In the genomic region with DNA sequence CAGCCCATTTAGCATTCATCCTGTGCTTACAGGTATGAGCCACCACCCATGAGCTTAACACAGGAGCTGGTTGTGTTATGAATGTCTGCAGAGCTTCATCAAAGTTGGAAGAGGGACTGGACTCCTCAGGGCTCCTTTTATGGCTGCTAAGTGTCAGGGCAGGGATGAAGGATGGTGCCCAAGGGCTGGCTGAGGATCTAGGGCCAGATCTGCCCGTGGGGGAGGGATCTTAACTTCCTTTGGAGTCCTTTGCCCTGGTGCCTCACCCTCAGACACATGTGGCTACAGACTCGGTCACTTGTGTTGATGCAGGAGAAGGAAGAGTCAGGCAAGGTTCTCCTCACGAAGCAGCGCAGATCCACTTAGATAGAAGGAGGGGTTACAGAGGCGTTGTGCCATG, we compare ENCODE assay signal across 7 mouse cellular contexts. TPM values are rescaled to one million over a fixed set of nuclear protein-coding genes. Genes with fewer than 3 reads are reported as not detected.
DNase-seq lines count a peak whose midpoint lies in the region; ATAC-seq lines count a peak whose summit lies in the region.

No protein-coding gene starts in this region.

- no peak for ATAC-seq in heart, embryonic 15.5 days (replicated peaks; ENCODE audit: insufficient number of reproducible peaks, insufficient read depth, low FRiP score, low read depth)
- ATAC-seq in embryonic facial prominence, embryonic 11.5 days (replicated peaks; ENCODE audit: insufficient number of reproducible peaks, low FRiP score, low TSS enrichment, low read depth): no peak
- ATAC-seq in midbrain, embryonic 15.5 days (replicated peaks): no peak
- no peak for ATAC-seq in activated CD4-positive, CD25-positive, alpha-beta regulatory T cell, adult 4 months

- no peaks in the 10 kb centered on the region for H3K36me3 ChIP-seq in heart, embryonic 15.5 days
- no peaks in the 10 kb centered on the region for H3K36me3 ChIP-seq in embryonic facial prominence, embryonic 11.5 days (replicated peaks; ENCODE audit: control insufficient read depth, insufficient read depth, low read depth, low read length)
- no peaks in the 10 kb centered on the region for H3K36me3 ChIP-seq in midbrain, embryonic 15.5 days (replicated peaks)

- H3K9ac ChIP-seq in heart, embryonic 15.5 days: no peak overlapping the region; the same call in 1 of the 2 replicates
- no peak overlapping the region for H3K9ac ChIP-seq in embryonic facial prominence, embryonic 11.5 days (replicated peaks; ENCODE audit: low read length)
- H3K9ac ChIP-seq in midbrain, embryonic 15.5 days: no peak overlapping the region

- DNase-seq in heart, postnatal 4 days: no peak
- DNase-seq in embryonic facial prominence, embryonic 11.5 days (ENCODE audit: low spot score): no peak
- DNase-seq in gastrocnemius, postnatal 25 days: peak; percentile 70
- no peak for DNase-seq in urinary bladder, postnatal 36 days (ENCODE audit: low spot score in 2 of 2)

- 0 out of 2 replicates have a peak overlapping the region, but pooled peaks have one; percentile 48 for H3K4me3 ChIP-seq in heart, embryonic 15.5 days
- H3K4me3 ChIP-seq in embryonic facial prominence, embryonic 11.5 days (ENCODE audit: low read depth, low read length): no peak overlapping the region
- no peak overlapping the region for H3K4me3 ChIP-seq in midbrain, embryonic 15.5 days

- peak overlapping the region; percentile 98 for H3K27ac ChIP-seq in heart, embryonic 15.5 days
- peak overlapping the region; percentile 82 for H3K27ac ChIP-seq in embryonic facial prominence, embryonic 11.5 days (replicated peaks; ENCODE audit: low read depth, low read length)
- peak overlapping the region; percentile 90 for H3K27ac ChIP-seq in midbrain, embryonic 15.5 days

- peaks cover 74% of the 10 kb centered on the region for H3K4me1 ChIP-seq in heart, embryonic 15.5 days (replicated peaks)
- peaks cover 19% of the 10 kb centered on the region for H3K4me1 ChIP-seq in embryonic facial prominence, embryonic 11.5 days (ENCODE audit: control insufficient read depth, insufficient read depth, low read length)
- peaks cover 47% of the 10 kb centered on the region for H3K4me1 ChIP-seq in midbrain, embryonic 15.5 days

- H3K4me2 ChIP-seq in heart, embryonic 15.5 days: no peak overlapping the region
- H3K4me2 ChIP-seq in embryonic facial prominence, embryonic 11.5 days (ENCODE audit: low read depth, low read length): no peak overlapping the region; the same call in 1 of the 2 replicates
- H3K4me2 ChIP-seq in midbrain, embryonic 15.5 days: peak overlapping the region; percentile 65

- no peaks in the 10 kb centered on the region for H3K9me3 ChIP-seq in heart, embryonic 15.5 days (replicated peaks)
- no peaks in the 10 kb centered on the region for H3K9me3 ChIP-seq in embryonic facial prominence, embryonic 11.5 days (replicated peaks; ENCODE audit: control insufficient read depth, low read length)
- H3K9me3 ChIP-seq in midbrain, embryonic 15.5 days: no peaks in the 10 kb centered on the region

- WGBS in heart, embryonic 15.5 days: 61% methylated on average over 5 of the region's 5 CpGs
- 48% methylated on average over 5 of the region's 5 CpGs for WGBS in embryonic facial prominence, embryonic 11.5 days
- WGBS in midbrain, embryonic 15.5 days: 45% methylated on average over 5 of the region's 5 CpGs

- no peaks in the 10 kb centered on the region for H3K27me3 ChIP-seq in heart, embryonic 15.5 days
- H3K27me3 ChIP-seq in embryonic facial prominence, embryonic 11.5 days (ENCODE audit: control insufficient read depth, insufficient read depth, low read length): no peaks in the 10 kb centered on the region
- no peaks in the 10 kb centered on the region for H3K27me3 ChIP-seq in midbrain, embryonic 15.5 days (replicated peaks)

RNA-seq across cellular contexts. Expression of gene Mrps23, which starts 43.9 kb away (rescaled TPM):
- 80.7 and 93.9 TPM in 2 replicates for polyA plus RNA-seq in heart, embryonic 15.5 days (2015; fragmentation: Nextera tagmentation; extraction: Ambion mirVana)
- 100 to 1,000 TPM; 204 to 207 TPM for total RNA-seq in heart, postnatal 4 days (2021)
- 70.6 and 83.8 TPM in 2 replicates for polyA plus RNA-seq in embryonic facial prominence, embryonic 11.5 days (2014; fragmentation: Nextera tagmentation; extraction: Ambion mirVana)
- 100 to 1,000 TPM; 126 to 133 TPM for total RNA-seq in gastrocnemius, postnatal 25 days (2021)
- polyA plus RNA-seq in midbrain, embryonic 15.5 days (2015; fragmentation: Nextera tagmentation; extraction: Ambion mirVana): 60.6 and 62.4 TPM in 2 replicates
- polyA plus RNA-seq in activated CD4-positive, CD25-positive, alpha-beta regulatory T cell, adult 4 months (2017; shearing (Covaris generic)): 10 to 100 TPM; 96.8 to 98.7 TPM
